Mouse (Mus musculus) MEL (cell line): ENCODE results near the gene Hmgcs1. TPM values are rescaled to one million over a fixed set of nuclear protein-coding genes. Genes with fewer than 3 reads are reported as not detected.

ENCODE experiments used
- DNase-seq: peaks from one replicate; pipeline ENCODE4 v3.0.0; 2011; ENCODE audit warnings: low read depth, low spot score
- H3K27ac ChIP-seq: 2 replicates; pipeline ENCODE4 v1.5.1; 2012; ENCODE audit warnings: low read depth, mild to moderate bottlenecking, control low read depth, low read length, moderate library complexity; ENCODE audit not compliant: control insufficient read depth
- H3K27me3 ChIP-seq, 2 experiments: fragments of 150-350 bp in 1 of 2; sonication (generic) in 1 of 2; 2 replicates each; pipeline ENCODE4 v1.6.1; 2012; ENCODE audit warnings: low read length in 2 of 2, mild to moderate bottlenecking in 2 of 2, improper control_type of control experiment in 1 of 2, moderate library complexity in 1 of 2; ENCODE audit not compliant: insufficient read depth in 2 of 2, control insufficient read depth in 1 of 2
- H3K36me3 ChIP-seq, 2 experiments: 2 replicates each; pipeline ENCODE4 v1.6.1; 2012 to 2014; ENCODE audit warnings: low read length in 2 of 2, improper control_type of control experiment in 1 of 2, inconsistent platforms in 1 of 2, mild to moderate bottlenecking in 1 of 2; ENCODE audit not compliant: insufficient read depth in 2 of 2, control insufficient read depth in 1 of 2
- H3K4me1 ChIP-seq, 2 experiments: fragments of 150-350 bp in 1 of 2; sonication (generic) in 1 of 2; 2 replicates each; pipeline ENCODE4 v1.6.1; 2012; ENCODE audit warnings: low read length in 2 of 2, improper control_type of control experiment in 1 of 2, mild to moderate bottlenecking in 1 of 2; ENCODE audit not compliant: insufficient read depth in 2 of 2, control insufficient read depth in 1 of 2
- H3K4me3 ChIP-seq, 2 experiments: fragments of 150-350 bp in 1 of 2; sonication (generic) in 1 of 2; 2 replicates each; pipeline ENCODE4 v1.5.1; 2012; ENCODE audit warnings: low read depth in 2 of 2, low read length in 2 of 2, mild to moderate bottlenecking in 2 of 2, moderate library complexity in 2 of 2, control low read depth in 1 of 2, improper control_type of control experiment in 1 of 2; ENCODE audit not compliant: control insufficient read depth in 1 of 2, insufficient read depth in 1 of 2
- H3K79me2 ChIP-seq: 2 replicates; pipeline ENCODE4 v1.6.1; 2012; ENCODE audit warnings: mild to moderate bottlenecking, low read length, moderate library complexity; ENCODE audit not compliant: control insufficient read depth, poor library complexity, insufficient read depth
- H3K9ac ChIP-seq: 2 replicates; pipeline ENCODE4 v1.6.1; 2012; ENCODE audit warnings: low read depth, mild to moderate bottlenecking, control low read depth, low read length, moderate library complexity; ENCODE audit not compliant: control insufficient read depth, poor library complexity, severe bottlenecking
- H3K9me3 ChIP-seq: fragments of 150-350 bp; sonication (generic); replicated peaks from 2 replicates; pipeline ENCODE4 v1.6.1; 2012; ENCODE audit warnings: mild to moderate bottlenecking, low read length, improper control_type of control experiment, moderate library complexity; ENCODE audit not compliant: insufficient read depth
- BHLHE40 ChIP-seq: IDR thresholded peaks from 2 replicates; pipeline ENCODE4 v1.6.1; 2012; ENCODE audit warnings: low read depth, mild to moderate bottlenecking, inconsistent platforms, low read length, improper control_type of control experiment, borderline replicate concordance
- CHD1 ChIP-seq: IDR thresholded peaks from 2 replicates; pipeline ENCODE4 v1.6.1; 2012; ENCODE audit warnings: low read depth, mild to moderate bottlenecking, inconsistent platforms, low read length, improper control_type of control experiment
- CHD2 ChIP-seq: IDR thresholded peaks from 2 replicates; pipeline ENCODE4 v1.6.1; 2011; ENCODE audit warnings: low read length, improper control_type of control experiment
- CTCF ChIP-seq, 3 experiments: IDR thresholded peaks in 2 of 3; conservative IDR thresholded peaks in 1 of 3; 2 replicates each; pipeline ENCODE4 v1.5.1; 2011 to 2012; ENCODE audit warnings: low read length in 3 of 3, low read depth in 2 of 3, mild to moderate bottlenecking in 2 of 3, improper control_type of control experiment in 1 of 3, inconsistent platforms in 1 of 3, mixed read lengths in 1 of 3, moderate library complexity in 1 of 3; ENCODE audit not compliant: control insufficient read depth in 1 of 3, insufficient read depth in 1 of 3, poor library complexity in 1 of 3, severe bottlenecking in 1 of 3
- E2F4 ChIP-seq: IDR thresholded peaks from 2 replicates; pipeline ENCODE4 v1.6.1; 2011; ENCODE audit warnings: low read depth, low read length, improper control_type of control experiment, borderline replicate concordance
- ELF1 ChIP-seq: IDR thresholded peaks from 2 replicates; pipeline ENCODE4 v1.6.1; 2014; ENCODE audit warnings: low read depth, mild to moderate bottlenecking, inconsistent platforms, low read length, improper control_type of control experiment, moderate library complexity
- ETS1 ChIP-seq: IDR thresholded peaks from 2 replicates; pipeline ENCODE4 v1.6.1; 2012; ENCODE audit warnings: low read depth, mild to moderate bottlenecking, inconsistent platforms, low read length, improper control_type of control experiment, moderate library complexity
- GABPA ChIP-seq: IDR thresholded peaks from 2 replicates; pipeline ENCODE4 v1.6.1; 2012; ENCODE audit warnings: low read depth, mild to moderate bottlenecking, inconsistent platforms, low read length, improper control_type of control experiment, moderate library complexity
- GATA1 ChIP-seq: IDR thresholded peaks from 2 replicates; pipeline ENCODE4 v1.6.1; 2011; ENCODE audit warnings: low read depth, low read length, improper control_type of control experiment
- HCFC1 ChIP-seq: IDR thresholded peaks from 2 replicates; pipeline ENCODE4 v1.6.1; 2012; ENCODE audit warnings: low read depth, mild to moderate bottlenecking, inconsistent platforms, low read length, improper control_type of control experiment, moderate library complexity
- JUND ChIP-seq: IDR thresholded peaks from 2 replicates; pipeline ENCODE4 v1.6.1; 2011; ENCODE audit warnings: low read depth, mild to moderate bottlenecking, improper control_type of control experiment, low read length
- KAT2A ChIP-seq: conservative IDR thresholded peaks from 2 replicates; pipeline ENCODE4 v1.6.1; 2012; ENCODE audit warnings: low read depth, low read length, improper control_type of control experiment, inconsistent platforms
- MAFK ChIP-seq: IDR thresholded peaks from 2 replicates; pipeline ENCODE4 v1.6.1; 2011; ENCODE audit warnings: low read depth, mild to moderate bottlenecking, low read length, improper control_type of control experiment, borderline replicate concordance
- MAX ChIP-seq: IDR thresholded peaks from 2 replicates; pipeline ENCODE4 v1.6.1; 2011; ENCODE audit warnings: low read length, improper control_type of control experiment
- MAZ ChIP-seq: IDR thresholded peaks from 2 replicates; pipeline ENCODE4 v1.6.1; 2012; ENCODE audit warnings: low read depth, mild to moderate bottlenecking, inconsistent platforms, low read length, improper control_type of control experiment
- MEF2A ChIP-seq: IDR thresholded peaks from 2 replicates; pipeline ENCODE4 v1.6.1; 2014; ENCODE audit warnings: low read depth, mild to moderate bottlenecking, inconsistent platforms, low read length, improper control_type of control experiment; ENCODE audit not compliant: poor library complexity, insufficient replicate concordance, severe bottlenecking; ENCODE audit errors: extremely low read depth
- MXI1 ChIP-seq: IDR thresholded peaks from 2 replicates; pipeline ENCODE4 v1.6.1; 2011; ENCODE audit warnings: mild to moderate bottlenecking, low read depth, low read length, improper control_type of control experiment
- MYB ChIP-seq: IDR thresholded peaks from 2 replicates; pipeline ENCODE4 v1.6.1; 2011; ENCODE audit warnings: mild to moderate bottlenecking, low read depth, low read length, improper control_type of control experiment
- MYC ChIP-seq: IDR thresholded peaks from 2 replicates; pipeline ENCODE4 v1.6.1; 2011; ENCODE audit warnings: low read depth, mild to moderate bottlenecking, low read length, improper control_type of control experiment, moderate library complexity
- NELFE ChIP-seq: IDR thresholded peaks from 2 replicates; pipeline ENCODE4 v1.6.1; 2011; ENCODE audit warnings: low read depth, low read length, improper control_type of control experiment
- NRF1 ChIP-seq: IDR thresholded peaks from 2 replicates; pipeline ENCODE4 v1.6.1; 2014; ENCODE audit warnings: low read depth, mild to moderate bottlenecking, inconsistent platforms, low read length, improper control_type of control experiment, moderate library complexity; ENCODE audit not compliant: poor library complexity, insufficient read depth, severe bottlenecking
- POLR2A ChIP-seq, 2 experiments: IDR thresholded peaks; 2 replicates each; pipeline ENCODE4 v1.6.1; 2011 to 2012; ENCODE audit warnings: low read length in 2 of 2, mild to moderate bottlenecking in 2 of 2, control low read depth in 1 of 2, improper control_type of control experiment in 1 of 2, low read depth in 1 of 2, moderate library complexity in 1 of 2; ENCODE audit not compliant: control insufficient read depth in 1 of 2, insufficient read depth in 1 of 2, poor library complexity in 1 of 2
- POLR2AphosphoS2 ChIP-seq: IDR thresholded peaks from 2 replicates; pipeline ENCODE4 v1.6.1; 2011; ENCODE audit warnings: low read length, improper control_type of control experiment
- POLR2AphosphoS5 ChIP-seq: IDR thresholded peaks from 2 replicates; pipeline ENCODE4 v1.6.1; 2012; ENCODE audit warnings: low read depth, borderline replicate concordance, mild to moderate bottlenecking, inconsistent platforms, low read length, moderate library complexity, mixed read lengths
- RAD21 ChIP-seq: IDR thresholded peaks from 2 replicates; pipeline ENCODE4 v1.6.1; 2011; ENCODE audit warnings: mild to moderate bottlenecking, low read depth, low read length, improper control_type of control experiment
- RCOR1 ChIP-seq: IDR thresholded peaks from 2 replicates; pipeline ENCODE4 v1.6.1; 2012; ENCODE audit warnings: low read depth, mild to moderate bottlenecking, inconsistent platforms, low read length, improper control_type of control experiment
- SIN3A ChIP-seq: IDR thresholded peaks from 2 replicates; pipeline ENCODE4 v1.6.1; 2012; ENCODE audit warnings: low read length, improper control_type of control experiment, inconsistent platforms
- SMC3 ChIP-seq: IDR thresholded peaks from 2 replicates; pipeline ENCODE4 v1.6.1; 2011; ENCODE audit warnings: low read depth, low read length, improper control_type of control experiment
- TBP ChIP-seq: IDR thresholded peaks from 2 replicates; pipeline ENCODE4 v1.8.0; 2011; ENCODE audit warnings: low read depth, low read length, improper control_type of control experiment
- TCF12 ChIP-seq: IDR thresholded peaks from 2 replicates; pipeline ENCODE4 v1.6.1; 2014; ENCODE audit warnings: low read depth, mild to moderate bottlenecking, inconsistent platforms, low read length, improper control_type of control experiment, moderate library complexity
- UBTF ChIP-seq: IDR thresholded peaks from 2 replicates; pipeline ENCODE4 v1.6.1; 2012; ENCODE audit warnings: low read depth, mild to moderate bottlenecking, inconsistent platforms, low read length, improper control_type of control experiment, moderate library complexity, borderline replicate concordance; ENCODE audit not compliant: insufficient read depth
- USF1 ChIP-seq: IDR thresholded peaks from 2 replicates; pipeline ENCODE4 v1.6.1; 2014; ENCODE audit warnings: low read depth, mild to moderate bottlenecking, inconsistent platforms, low read length, improper control_type of control experiment, moderate library complexity
- ZC3H11A ChIP-seq: IDR thresholded peaks from 2 replicates; pipeline ENCODE4 v1.6.1; 2012; ENCODE audit warnings: low read depth, mild to moderate bottlenecking, inconsistent platforms, low read length, improper control_type of control experiment
- ZKSCAN1 ChIP-seq: IDR thresholded peaks from 2 replicates; pipeline ENCODE4 v1.6.1; 2012; ENCODE audit warnings: low read depth, mild to moderate bottlenecking, inconsistent platforms, low read length, improper control_type of control experiment, moderate library complexity
- ZMIZ1 ChIP-seq: IDR thresholded peaks from 2 replicates; pipeline ENCODE4 v1.6.1; 2012; ENCODE audit warnings: low read depth, mild to moderate bottlenecking, inconsistent platforms, low read length, improper control_type of control experiment, moderate library complexity
- polyA plus RNA-seq, 2 experiments: library from polyadenylated mRNA; stranded (reverse) in 1 of 2; unstranded in 1 of 2; fragments of >175 nt in 1 of 2; fragments of >200 nt in 1 of 2; gene quantifications; 2 replicates each; pipeline versions ENCODE4 v1.2.1 to v1.2.4; 2012; ENCODE audit warnings: low replicate concordance in 2 of 2, low read depth in 1 of 2; ENCODE audit not compliant: insufficient read length in 2 of 2, insufficient read depth in 1 of 2, missing spikeins in 1 of 2
- total RNA-seq: library from RNA; depleted of rRNA; stranded (reverse); fragments of 300-350 nt; gene quantifications from 2 replicates; pipeline ENCODE4 v1.2.3, GENCODE M21; 2012

The Hmgcs1 gene
- total and polyA plus RNA-seq, 3 experiments, result 13.6 to 19.3 TPM; not detected in 1

DNA sequence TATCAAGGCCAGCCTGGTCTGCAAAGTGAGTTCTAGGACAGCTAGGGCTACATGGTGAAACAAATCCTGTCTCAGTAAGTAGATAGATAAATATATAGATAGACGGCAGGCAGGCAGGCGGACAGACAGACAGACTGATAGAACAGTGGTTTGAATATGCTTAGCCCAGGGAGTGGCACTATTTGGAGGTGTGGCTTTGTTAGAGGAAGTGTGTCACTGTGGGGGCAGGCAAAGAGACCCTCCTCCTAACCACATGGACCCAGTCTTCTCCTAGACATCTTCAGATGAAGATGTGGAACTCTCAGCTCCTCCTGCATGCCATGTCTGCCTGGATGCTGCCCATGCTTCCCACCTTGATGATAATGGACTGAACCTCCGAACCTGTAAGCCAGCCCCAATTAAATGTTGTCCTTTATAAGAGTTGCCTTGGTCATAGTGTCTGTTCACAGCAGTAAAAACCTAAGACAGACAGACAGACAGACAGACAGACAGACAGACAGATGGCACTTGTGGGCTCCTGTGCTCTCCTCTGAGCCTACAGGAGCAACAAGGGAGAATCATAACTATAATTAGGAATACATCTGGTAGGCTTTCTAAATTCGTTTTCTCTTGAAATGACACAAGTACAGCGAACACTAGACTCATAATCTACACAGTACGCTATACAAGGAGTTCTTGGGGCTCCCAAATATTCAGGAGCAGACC is 52.7 kb downstream of the Hmgcs1 start (continued):
- TF ChIP-seq CHD2 (no peak), ZMIZ1 (no peak)
- TF ChIP-seq, all 39 proteins: peak for 6

GRCm38 (mm10) chr13:119743470-119743869 is 53.3 kb downstream of the Hmgcs1 start:
- Histone ChIP-seq H3K36me3 (peaks cover 0 to 20% of the 10 kb centered on the region in 2 experiments; a peak in 2 of 4 replicates), H3K4me3 (peak overlapping the region; percentile 74 to 83), H3K79me2 (no peaks in the 10 kb centered on the region; the same call in 1 of the 2 replicates), H3K9ac (peak overlapping the region; percentile 75), H3K9me3 (no peaks in the 10 kb centered on the region), H3K27me3 (no peaks in the 10 kb centered on the region), H3K27ac (peak overlapping the region; percentile 71), H3K4me1 (peaks cover 7 to 25% of the 10 kb centered on the region in 2 experiments)
- peak; percentile 89 for DNase-seq
- TF ChIP-seq GATA1 (no peak), SIN3A (peak; percentile 73), MEF2A (no peak), E2F4 (no peak), SMC3 (peak; percentile 37), ETS1 (no peak), POLR2AphosphoS5 (no peak), NELFE (no peak), TBP (no peak), ZC3H11A (0 out of 2 replicates have a peak, but pooled peaks have one; percentile 24), MYC (0 out of 2 replicates have a peak, but pooled peaks have one; percentile 17), CTCF (IDR thresholded peaks at IDR 0.05 in 2 of 3, conservative IDR thresholded peaks at IDR 0.05 in 1 of 3; ENCODE audit: control insufficient read depth in 1 of 3, insufficient read depth in 1 of 3, low read depth in 2 of 3, low read length in 3 of 3, poor library complexity in 1 of 3, severe bottlenecking in 1 of 3) (peak; percentile 16 to 62 (median 34); a peak in 4 of 6 replicates), CHD2 (no peak), POLR2A (IDR thresholded peaks at IDR 0.05; ENCODE audit: control insufficient read depth in 1 of 2, insufficient read depth in 1 of 2, low read depth in 1 of 2, low read length in 2 of 2, poor library complexity in 1 of 2) (no peak), TCF12 (no peak), ZKSCAN1 (no peak), ELF1 (no peak), UBTF (no peak), JUND (no peak), HCFC1 (0 out of 2 replicates have a peak, but pooled peaks have one; percentile 31), KAT2A (no peak), MAX (no peak), MXI1 (no peak), POLR2AphosphoS2 (no peak), RAD21 (peak; percentile 54), GABPA (no peak), USF1 (no peak), BHLHE40 (no peak), MYB (no peak), NRF1 (no peak), CHD1 (no peak), MAFK (no peak), MAZ (no peak), RCOR1 (no peak)
